Mouse (Mus musculus): ENCODE measurements around the gene Alms1. TPM values are rescaled to one million over a fixed set of nuclear protein-coding genes. Genes with fewer than 3 reads are reported as not detected.

Alms1 gene
- polyA plus RNA-seq, 1 experiment from 2014 or later: 10.3 TPM

Small RNAs within 50 kb of the gene (microRNA-seq; reads per million reads assigned to microRNA genes)
- gene Gm27317: not detected

Other genes starting within 250 kb of the Alms1 start
- 9.7 and 10.1 TPM in 2 replicates for gene Rab11fip5, start 212.9 kb upstream of the Alms1 start, polyA plus RNA-seq (2016; fragmentation: Nextera tagmentation; extraction: Ambion mirVana)
- not detected in 2 replicates for gene Noto, start 163.6 kb upstream of the Alms1 start, polyA plus RNA-seq (2016; fragmentation: Nextera tagmentation; extraction: Ambion mirVana)
- 51.4 and 54.8 TPM in 2 replicates for gene Smyd5, start 155.5 kb upstream of the Alms1 start, polyA plus RNA-seq (2016; fragmentation: Nextera tagmentation; extraction: Ambion mirVana)
- gene Cct7, start 136.0 kb upstream of the Alms1 start, polyA plus RNA-seq (2016; fragmentation: Nextera tagmentation; extraction: Ambion mirVana): 574 and 582 TPM in 2 replicates
- 29.4 and 31.6 TPM in 2 replicates for gene Pradc1, start 135.6 kb upstream of the Alms1 start, polyA plus RNA-seq (2016; fragmentation: Nextera tagmentation; extraction: Ambion mirVana)
- 2.4 and 3.1 TPM in 2 replicates for gene Fbxo41, start 84.5 kb upstream of the Alms1 start, polyA plus RNA-seq (2016; fragmentation: Nextera tagmentation; extraction: Ambion mirVana)
- not detected in 2 replicates for gene Egr4, start 73.9 kb upstream of the Alms1 start, polyA plus RNA-seq (2016; fragmentation: Nextera tagmentation; extraction: Ambion mirVana)
- gene Nat8f7, start 125.7 kb downstream of the Alms1 start, polyA plus RNA-seq (2016; fragmentation: Nextera tagmentation; extraction: Ambion mirVana): not detected in 2 replicates
- 0.18 and 0.29 TPM in 2 replicates for gene Nat8f3, start 178.2 kb downstream of the Alms1 start, polyA plus RNA-seq (2016; fragmentation: Nextera tagmentation; extraction: Ambion mirVana)
- gene Nat8f6, start 233.4 kb downstream of the Alms1 start, polyA plus RNA-seq (2016; fragmentation: Nextera tagmentation; extraction: Ambion mirVana): not detected in 2 replicates
- gene Nat8f5, start 233.4 kb downstream of the Alms1 start, polyA plus RNA-seq (2016; fragmentation: Nextera tagmentation; extraction: Ambion mirVana): not detected in 2 replicates
- gene Nat8, start 244.6 kb downstream of the Alms1 start, polyA plus RNA-seq (2016; fragmentation: Nextera tagmentation; extraction: Ambion mirVana): not detected in 2 replicates

Measured in midbrain, embryonic 12.5 days (tissue).